Mouse (Mus musculus) effector memory CD4-positive, alpha-beta T cell, adult 7 months (primary cell): ENCODE results near the gene Abca2. TPM values are rescaled to one million over a fixed set of nuclear protein-coding genes. Genes with fewer than 3 reads are reported as not detected.

Experiments
- polyA plus RNA-seq: library from polyadenylated mRNA; unstranded; fragments of 100-300 nt; shearing (Covaris generic); gene quantifications from one replicate; pipeline ENCODE4 v1.2.1, GENCODE M21; 2017

Gene Abca2
- polyA plus RNA-seq, result 51.3 TPM

DNA sequence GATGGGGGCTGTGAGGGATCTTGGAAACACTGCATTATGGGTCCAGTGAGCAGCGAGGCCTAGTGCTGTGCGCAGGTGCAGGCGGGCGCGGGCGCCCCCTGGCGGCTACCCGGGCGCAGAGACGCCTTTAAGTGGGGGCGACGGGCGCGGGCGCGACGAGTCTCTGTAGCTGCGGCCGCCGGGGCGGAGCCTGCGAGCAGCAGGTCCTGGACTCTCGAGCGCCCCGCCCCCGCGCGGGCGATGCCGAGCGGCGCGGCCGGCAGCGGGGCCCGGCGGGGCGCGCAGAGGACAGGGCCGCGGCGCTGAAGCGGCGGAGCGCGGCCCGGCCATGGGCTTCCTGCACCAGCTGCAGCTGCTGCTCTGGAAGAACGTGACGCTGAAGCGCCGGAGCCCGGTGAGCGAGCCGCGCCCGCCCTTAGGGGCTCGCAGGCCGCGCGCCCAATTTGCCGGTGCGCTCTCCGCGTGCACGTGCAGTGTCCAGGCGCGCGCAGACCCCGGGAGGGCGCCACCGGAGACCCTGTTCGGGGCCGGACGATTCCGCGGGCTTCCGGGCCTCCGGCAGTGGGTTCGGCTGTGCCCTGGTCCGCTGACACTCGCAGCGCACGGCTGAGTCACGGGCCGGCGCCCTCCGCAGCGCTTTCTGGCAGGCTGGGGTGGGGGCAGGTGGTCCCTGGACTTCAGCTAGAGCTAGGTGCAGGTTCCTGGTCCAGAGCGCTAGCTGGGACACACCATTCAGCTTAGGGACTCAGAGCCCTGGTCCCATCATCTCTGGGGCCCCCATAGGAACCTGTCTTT is at the start of gene Abca2:
TSS of gene Abca2 (plus strand) at position 262 of the 795 bp plus-strand sequence.

DNA sequence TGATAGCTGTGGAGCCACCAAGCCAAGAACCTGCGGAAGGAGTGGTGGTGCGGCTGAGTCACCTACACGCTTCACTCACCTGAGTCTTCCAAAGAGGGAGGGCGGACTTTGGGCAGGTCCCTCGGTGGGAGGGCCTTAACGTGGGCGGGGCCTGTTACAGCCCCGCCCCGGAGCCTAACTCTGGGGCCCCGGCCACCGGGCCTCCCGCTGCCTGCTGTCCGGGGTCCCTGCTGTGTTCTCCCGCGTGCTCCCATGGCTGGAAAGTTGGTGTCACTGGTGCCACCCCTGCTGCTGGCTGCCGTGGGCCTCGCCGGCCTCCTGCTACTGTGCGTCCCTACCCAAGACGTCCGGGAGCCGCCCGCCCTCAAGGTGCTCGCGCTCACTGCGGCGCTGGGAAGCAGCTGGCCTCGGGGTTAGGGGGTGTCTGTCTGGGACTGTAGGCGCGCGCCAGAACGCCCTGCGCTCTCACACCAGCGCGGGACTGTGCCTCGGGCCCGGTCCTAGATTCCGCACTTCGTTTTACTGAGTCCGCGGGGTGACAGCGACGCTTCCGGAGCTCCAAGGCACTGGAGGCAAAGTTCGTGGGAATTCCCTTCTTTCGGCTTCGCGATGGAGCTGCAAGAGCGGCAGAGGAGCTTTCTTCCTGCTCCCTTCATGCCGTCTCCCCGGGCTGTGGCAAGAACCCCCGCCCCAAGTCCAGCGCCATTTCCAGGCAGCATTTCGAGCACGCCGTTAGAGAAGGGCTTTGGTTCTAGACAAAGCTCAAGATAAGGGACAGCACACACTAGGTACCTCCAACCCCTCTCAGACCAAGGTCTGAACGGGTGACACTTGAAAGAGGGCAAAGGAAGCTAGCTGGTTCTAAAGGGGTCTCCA is 32.5 kb upstream of the Abca2 start, which contains the start of gene Entpd2:
TSS of gene Entpd2 (plus strand) at position 154 of the 876 bp plus-strand sequence.

DNA sequence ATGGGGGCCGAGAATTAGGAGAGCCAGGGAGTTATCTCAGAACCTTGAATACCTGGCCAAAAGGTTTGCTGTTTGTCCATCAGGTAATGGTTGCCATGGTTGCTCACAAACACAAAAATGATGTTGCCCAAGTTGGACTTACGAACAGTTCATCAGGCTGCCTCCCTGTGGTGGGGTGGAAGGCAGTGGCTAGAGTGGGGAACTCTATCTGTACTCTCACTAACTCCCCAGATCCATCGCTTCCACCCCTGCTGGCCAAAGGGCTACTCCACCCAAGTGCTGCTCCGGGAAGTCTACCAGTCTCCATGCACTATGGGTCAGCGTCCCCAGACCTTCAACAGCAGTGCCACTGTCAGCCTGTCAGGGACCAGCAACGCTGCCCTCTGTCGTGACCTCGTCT is 29.5 kb upstream of the Abca2 start, which contains the start of gene Npdc1:
TSS of gene Npdc1 (plus strand) at position 301 of the 400 bp plus-strand sequence.

GRCm38 (mm10) chr2:25422587-25423410 is 5.7 kb upstream of the Abca2 start, which contains the start of gene Fut7:
Gene Fut7 (plus strand): TSS chr2:25423267.

DNA sequence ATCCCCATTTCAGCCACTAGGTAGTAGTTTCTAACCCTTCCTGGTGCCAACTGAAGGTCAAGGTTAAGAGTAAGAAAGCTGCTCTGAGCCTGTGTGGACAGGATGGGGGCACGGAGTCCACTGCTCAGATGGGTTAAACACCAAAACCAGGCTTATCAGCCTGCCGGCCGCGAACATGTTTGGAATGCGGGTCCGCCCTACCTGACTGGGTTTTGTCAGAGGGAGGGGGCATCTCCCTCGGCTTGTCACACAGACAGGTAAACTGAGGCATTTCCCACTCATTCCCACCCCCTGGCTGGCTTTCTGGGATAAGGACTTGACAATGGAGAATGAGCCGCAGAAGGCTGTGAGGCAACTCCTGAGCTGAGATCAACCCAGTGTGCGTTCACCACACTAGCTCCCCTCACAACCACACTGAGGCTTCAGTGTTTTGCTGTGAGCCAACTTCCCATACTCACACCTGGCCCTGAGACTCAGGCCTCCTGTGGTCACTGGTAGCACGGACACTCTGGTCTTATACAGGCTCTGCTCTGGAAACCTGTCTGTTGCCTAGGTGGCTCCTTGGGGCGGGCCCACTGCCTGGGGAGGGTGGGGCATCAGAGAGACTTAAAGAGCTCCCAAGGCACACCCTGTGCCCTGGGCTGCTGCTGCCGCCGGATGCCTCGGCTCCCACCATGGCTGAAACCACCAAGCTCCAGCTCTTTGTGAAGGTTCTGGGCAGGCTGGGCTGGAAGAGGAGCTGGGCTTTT is 27.9 kb downstream of the Abca2 start, which contains the start of gene Clic3:
TSS of gene Clic3 (plus strand) at position 634 of the 749 bp plus-strand sequence.

DNA sequence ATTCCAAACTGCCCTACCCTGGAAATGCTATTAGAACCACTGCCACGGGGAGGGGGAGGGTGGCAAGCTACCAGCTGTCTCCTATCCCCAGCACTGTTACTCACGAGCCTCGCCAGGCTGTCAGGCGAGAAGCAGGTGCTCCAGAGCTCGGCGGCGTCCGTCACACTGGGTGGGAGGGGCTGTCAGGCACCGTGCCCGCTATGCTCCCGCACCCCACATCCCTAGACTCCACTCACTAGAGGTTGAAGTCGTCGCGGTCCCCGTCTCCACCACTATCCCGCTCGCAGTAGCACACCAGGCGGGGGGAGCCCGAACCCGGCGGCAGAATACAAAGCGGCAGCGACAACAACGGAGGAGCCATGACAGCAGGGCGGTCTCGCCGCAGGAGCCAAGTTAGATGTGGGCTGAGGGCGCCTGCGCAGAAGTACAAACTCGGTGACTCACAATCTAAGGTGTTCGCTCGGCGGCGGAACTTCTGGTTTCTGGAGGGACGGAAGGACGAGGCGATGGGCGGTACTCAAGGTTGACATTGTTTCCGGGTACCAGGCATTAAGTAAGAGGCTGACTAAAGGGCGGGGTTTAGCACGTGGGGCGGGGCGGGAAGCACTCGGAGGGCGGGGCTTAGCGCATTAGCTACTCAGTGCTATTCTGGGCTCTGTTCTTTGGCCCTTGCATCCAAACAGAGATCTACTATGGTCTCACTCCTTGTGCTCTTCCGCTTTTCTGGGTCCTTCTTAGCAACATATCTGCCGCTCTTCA is 32.2 kb downstream of the Abca2 start, which contains the start of gene Paxx:
TSS of gene Paxx (minus strand) at position 544 of the 759 bp plus-strand sequence.

DNA sequence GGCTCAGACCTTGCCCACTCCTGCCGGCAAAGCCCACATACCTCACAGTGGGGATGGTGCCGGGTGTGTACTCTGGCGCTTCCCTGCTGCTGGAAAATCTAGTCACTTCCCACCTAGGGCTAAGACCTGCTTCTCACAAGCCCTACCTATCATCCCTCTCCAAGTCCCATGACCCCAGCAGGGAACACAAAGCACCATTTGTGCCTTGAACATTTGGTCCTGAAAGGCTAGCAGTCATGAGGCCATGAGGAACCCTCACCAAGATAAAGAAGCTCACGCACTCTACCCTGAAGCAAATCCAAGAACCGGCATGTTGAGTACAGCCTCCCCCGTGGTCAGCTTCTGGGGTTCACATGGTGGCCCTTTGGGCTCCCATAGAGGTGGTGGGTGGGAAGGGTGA is 41.5 kb downstream of the Abca2 start, which contains the start of gene Ptgds:
TSS of gene Ptgds (minus strand) at position 78 of the 400 bp plus-strand sequence.

GRCm38 (mm10) chr2:25493476-25493961 is 65.0 kb downstream of the Abca2 start, which contains the start of gene Lcn12:
Gene Lcn12 (minus strand): TSS chr2:25493911.

Other genes with a start within 250 kb of the Abca2 start
- 8.6 TPM for gene Nrarp, start 247.9 kb upstream of the Abca2 start, polyA plus RNA-seq
- 32.6 TPM for gene Tor4a, start 231.8 kb upstream of the Abca2 start, polyA plus RNA-seq
- 86.6 TPM for gene Nelfb, start 217.2 kb upstream of the Abca2 start, polyA plus RNA-seq
- gene Stpg3, start 214.1 kb upstream of the Abca2 start, polyA plus RNA-seq, result 0.68 TPM
- gene Fam166a, start 210.0 kb upstream of the Abca2 start, polyA plus RNA-seq, result not detected
- gene Tubb4b, start 204.0 kb upstream of the Abca2 start, polyA plus RNA-seq, result 119 TPM
- not detected for gene Slc34a3, start 194.3 kb upstream of the Abca2 start, polyA plus RNA-seq
- not detected for gene Rnf224, start 191.9 kb upstream of the Abca2 start, polyA plus RNA-seq
- gene Rnf208, start 186.4 kb upstream of the Abca2 start, polyA plus RNA-seq, result not detected
- gene Cysrt1, start 186.3 kb upstream of the Abca2 start, polyA plus RNA-seq, result not detected
- gene AL732309.1, start 181.8 kb upstream of the Abca2 start, polyA plus RNA-seq, result 5.2 TPM
- 13.5 TPM for gene Tmem203, start 173.3 kb upstream of the Abca2 start, polyA plus RNA-seq
- gene Tprn, start 166.1 kb upstream of the Abca2 start, polyA plus RNA-seq, result 25.6 TPM
- gene Ssna1, start 156.3 kb upstream of the Abca2 start, polyA plus RNA-seq, result 64.4 TPM
- gene Anapc2, start 156.2 kb upstream of the Abca2 start, polyA plus RNA-seq, result 76.4 TPM
- gene Tmem210, start 140.6 kb upstream of the Abca2 start, polyA plus RNA-seq, result 0.91 TPM
- gene Lrrc26, start 138.8 kb upstream of the Abca2 start, polyA plus RNA-seq, result not detected
- not detected for gene Grin1, start 109.5 kb upstream of the Abca2 start, polyA plus RNA-seq
- gene Man1b1, start 96.4 kb upstream of the Abca2 start, polyA plus RNA-seq, result 25.5 TPM
- gene Dpp7, start 72.3 kb upstream of the Abca2 start, polyA plus RNA-seq, result 12.7 TPM
- 23.4 TPM for gene Uap1l1, start 63.0 kb upstream of the Abca2 start, polyA plus RNA-seq
- not detected for gene Sapcd2, start 56.4 kb upstream of the Abca2 start, polyA plus RNA-seq
- gene Entpd2, start 32.8 kb upstream of the Abca2 start, polyA plus RNA-seq, result not detected
- 2.1 TPM for gene Npdc1, start 29.4 kb upstream of the Abca2 start, polyA plus RNA-seq
- 0.26 TPM for gene Fut7, start 5.4 kb upstream of the Abca2 start, polyA plus RNA-seq
- 1.0 TPM for gene Clic3, start 28.1 kb downstream of the Abca2 start, polyA plus RNA-seq
- 50.2 TPM for gene Paxx, start 32.4 kb downstream of the Abca2 start, polyA plus RNA-seq
- not detected for gene Ptgds, start 41.3 kb downstream of the Abca2 start, polyA plus RNA-seq
- gene Lcn12, start 65.2 kb downstream of the Abca2 start, polyA plus RNA-seq, result not detected
- 71.7 TPM for gene Fbxw5, start 72.0 kb downstream of the Abca2 start, polyA plus RNA-seq
- 4.6 TPM for gene C8g, start 73.0 kb downstream of the Abca2 start, polyA plus RNA-seq
- 81.5 TPM for gene Traf2, start 118.2 kb downstream of the Abca2 start, polyA plus RNA-seq
- gene Edf1, start 129.1 kb downstream of the Abca2 start, polyA plus RNA-seq, result 237 TPM
- gene Mamdc4, start 146.1 kb downstream of the Abca2 start, polyA plus RNA-seq, result 1.4 TPM
- 49.8 TPM for gene Phpt1, start 146.5 kb downstream of the Abca2 start, polyA plus RNA-seq
- 1.1 TPM for gene Ajm1, start 153.1 kb downstream of the Abca2 start, polyA plus RNA-seq
- 33.1 TPM for gene Rabl6, start 179.8 kb downstream of the Abca2 start, polyA plus RNA-seq
- 0.22 TPM for gene Ccdc183, start 189.0 kb downstream of the Abca2 start, polyA plus RNA-seq
- 4.9 TPM for gene Tmem141, start 193.3 kb downstream of the Abca2 start, polyA plus RNA-seq
- not detected for gene Fcna, start 199.3 kb downstream of the Abca2 start, polyA plus RNA-seq
- gene Lcn8, start 224.4 kb downstream of the Abca2 start, polyA plus RNA-seq, result not detected
- gene Lcn5, start 229.2 kb downstream of the Abca2 start, polyA plus RNA-seq, result not detected
- gene Lcn6, start 248.1 kb downstream of the Abca2 start, polyA plus RNA-seq, result not detected